Mouse (Mus musculus) neutrophil, adult 5-6 weeks (primary cell): ENCODE results near the gene H2-M10.1. TPM values are rescaled to one million over a fixed set of nuclear protein-coding genes. Genes with fewer than 3 reads are reported as not detected.
"Not testable (repeated sequence)": the region's sequence is repeated elsewhere in the genome, so short reads cannot be mapped to it uniquely, and the experiment has no call there.

Source experiments
- ATAC-seq: fragments of 151-379, 151-347 bp; 2 replicates; pipeline ENCODE4 v1.8.0; 2017; ENCODE audit warnings: mild to moderate bottlenecking, moderate TSS enrichment; ENCODE audit not compliant: insufficient number of reproducible peaks, poor library complexity, low FRiP score, severe bottlenecking; ENCODE audit errors: extremely low read depth
- total RNA-seq: library from RNA; stranded (forward); fragments of 200-1000 nt; gene quantifications from 2 replicates; pipeline ENCODE4 v1.2.3, GENCODE M21; 2017

H2-M10.1 gene
- total RNA-seq, result not detected in 2 replicates

- ATAC-seq, result no peak
Measured at GRCm38 (mm10) chr17:36326055-36326454, at the start of gene H2-M10.1. Gene H2-M10.1, minus strand, starts transcription at chr17:36326155.

GRCm38 (mm10) chr17:36368317-36368716, 42.4 kb upstream of the H2-M10.1 start, which contains the start of gene H2-M10.3:
Gene H2-M10.3, minus strand, starts transcription at chr17:36368417.
- not testable (repeated sequence) for ATAC-seq

- not testable (repeated sequence) for ATAC-seq
Measured at GRCm38 (mm10) chr17:36362404-36362803, 36.4 kb upstream of the H2-M10.1 start.

DNA sequence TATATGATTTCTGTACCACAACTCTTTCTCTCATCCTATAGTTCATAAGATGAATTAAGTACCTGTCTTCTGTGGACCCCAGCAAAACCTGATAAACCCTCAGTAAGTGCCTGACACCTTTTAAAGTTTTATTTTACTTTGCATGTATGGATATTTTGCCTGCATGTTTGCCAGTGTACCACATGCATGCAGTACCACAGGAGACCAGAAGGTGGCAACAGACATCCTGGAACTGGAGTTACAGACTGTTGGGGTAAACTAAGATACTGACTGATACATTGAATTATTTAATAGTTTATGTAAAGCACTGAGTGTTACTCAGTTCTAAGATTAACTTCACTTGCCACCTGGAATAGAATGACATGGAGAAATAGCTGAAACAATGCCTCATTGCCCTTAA, 31.6 kb upstream of the H2-M10.1 start:
- ATAC-seq, result 0 out of 2 replicates have a peak, but pooled peaks have one; percentile 48

DNA sequence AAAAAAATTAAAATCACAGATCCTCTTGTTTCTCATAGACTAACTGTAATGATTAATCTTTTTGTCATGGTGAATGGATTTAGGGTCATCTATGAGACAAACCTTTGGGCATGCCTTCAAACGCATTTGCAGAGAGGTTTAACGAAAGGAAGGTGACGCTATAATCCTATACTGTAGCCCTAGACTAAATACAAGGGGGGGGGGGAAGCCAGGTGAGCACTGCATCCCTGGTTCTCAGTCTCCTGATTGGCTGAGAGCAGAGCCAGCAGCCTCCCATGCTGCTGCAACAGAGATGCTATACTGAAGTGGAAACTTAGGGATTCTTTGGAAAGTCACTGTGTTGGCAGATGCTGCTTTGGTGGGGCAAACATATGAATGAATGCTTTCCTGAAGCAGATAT, 29.8 kb upstream of the H2-M10.1 start:
- ATAC-seq, result no peak

- not testable (repeated sequence) for ATAC-seq
Measured at GRCm38 (mm10) chr17:36355343-36355742, 29.4 kb upstream of the H2-M10.1 start.

DNA sequence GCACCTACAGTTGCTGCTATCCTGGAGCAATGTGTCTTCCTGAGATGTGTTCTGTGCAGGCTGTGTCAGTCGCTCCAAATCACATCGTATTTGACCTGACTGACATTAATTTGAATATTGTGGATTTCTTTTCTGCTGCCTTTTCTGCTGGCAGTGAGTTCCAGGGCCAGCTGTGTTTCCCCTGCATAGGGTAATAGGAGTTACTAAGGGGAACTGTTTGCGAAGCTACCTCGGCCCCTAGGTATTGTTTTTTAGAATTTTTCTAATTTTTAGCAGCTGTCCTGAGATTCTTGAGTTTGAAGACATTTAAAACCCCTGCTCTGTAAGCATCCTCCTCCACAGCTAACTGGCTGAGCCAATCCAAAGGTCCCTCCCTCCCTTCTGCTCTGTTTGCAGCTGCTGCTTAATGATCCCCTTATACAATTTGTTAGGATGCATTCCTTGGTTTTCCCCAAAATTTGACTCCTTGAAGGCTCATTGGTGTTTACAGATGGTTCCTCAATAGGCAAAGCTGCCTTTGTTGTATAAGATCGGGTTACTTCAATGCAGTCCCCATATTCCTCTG, 10.2 kb downstream of the H2-M10.1 start:
- no peak for ATAC-seq

- ATAC-seq, result peak; percentile 53; the same call in 1 of the 2 replicates
Measured at GRCm38 (mm10) chr17:36315041-36315688, 10.8 kb downstream of the H2-M10.1 start.

- ATAC-seq, result no peak
Measured at GRCm38 (mm10) chr17:36314511-36314910, 11.4 kb downstream of the H2-M10.1 start.

DNA sequence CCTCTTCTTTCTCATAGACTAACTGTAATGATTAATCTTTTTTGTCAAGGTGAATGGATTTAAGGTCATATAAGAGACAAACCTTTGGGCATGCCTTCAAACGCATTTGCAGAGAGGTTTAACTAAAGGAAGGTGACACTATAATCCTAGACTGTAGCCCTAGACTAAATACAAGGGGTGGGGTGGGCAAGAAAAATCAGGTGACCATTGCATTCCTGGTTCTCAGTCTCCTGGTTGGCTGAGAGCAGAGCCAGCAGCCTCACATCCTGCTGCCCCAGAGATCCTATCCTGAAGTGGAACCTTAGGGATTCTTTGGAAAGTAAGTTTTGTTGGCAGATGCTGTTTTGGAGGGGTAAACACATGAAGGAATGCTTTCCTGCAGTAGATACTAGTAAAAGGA, 16.7 kb downstream of the H2-M10.1 start:
- no peak for ATAC-seq

GRCm38 (mm10) chr17:36308855-36309254, 17.1 kb downstream of the H2-M10.1 start:
- peak; percentile 58; the same call in 1 of the 2 replicates for ATAC-seq

- no peak for ATAC-seq
Measured at GRCm38 (mm10) chr17:36286390-36286789, 39.6 kb downstream of the H2-M10.1 start, which contains the start of gene H2-M10.2. Gene H2-M10.2, minus strand, starts transcription at chr17:36286490.

DNA sequence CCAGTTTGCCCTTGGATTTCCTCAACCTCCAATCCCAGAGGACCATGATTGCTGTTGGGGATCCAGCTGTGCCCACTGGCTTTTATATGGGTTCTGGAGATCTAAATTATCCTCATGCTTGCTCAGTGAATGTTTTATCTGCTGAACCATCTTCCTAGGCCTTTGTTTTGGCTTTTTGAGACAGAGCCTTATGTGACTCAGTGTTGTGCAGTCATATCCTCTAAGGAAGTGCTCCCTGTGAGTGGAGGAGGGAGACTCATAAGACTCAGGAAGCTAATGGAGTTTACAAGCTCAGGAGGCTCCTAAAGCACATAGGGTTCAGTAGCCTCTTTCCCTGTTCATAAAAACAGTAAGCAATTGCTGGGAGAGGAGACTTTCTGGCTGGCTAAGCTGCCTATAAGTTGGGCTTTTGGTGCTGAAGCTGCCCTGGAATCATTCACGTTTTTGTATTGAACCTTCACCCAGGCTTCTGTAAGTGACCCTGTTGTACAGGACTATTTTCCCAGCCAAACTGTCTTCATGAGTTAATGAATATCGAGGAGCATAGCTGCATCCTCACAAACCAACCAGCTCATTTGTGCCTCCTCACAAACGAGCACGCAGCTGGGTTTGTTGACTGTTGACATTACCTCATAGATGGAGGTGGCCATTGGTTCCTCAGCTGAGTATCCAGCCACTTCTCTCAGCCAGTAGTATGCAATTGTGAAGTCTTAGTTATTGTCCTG, 44.3 kb downstream of the H2-M10.1 start:
- ATAC-seq, result no peak

GRCm38 (mm10) chr17:36274776-36275175, 51.2 kb downstream of the H2-M10.1 start:
- no peak for ATAC-seq

GRCm38 (mm10) chr17:36273796-36274195, 52.2 kb downstream of the H2-M10.1 start:
- no peak for ATAC-seq

Other genes with a start within 250 kb of the H2-M10.1 start
- gene Gm19684, start 204.5 kb downstream of the H2-M10.1 start, total RNA-seq, result 1.2 and 1.4 TPM in 2 replicates
- not detected in 2 replicates for gene Gm7030, start 196.7 kb downstream of the H2-M10.1 start, total RNA-seq
- not detected in 2 replicates for gene Gm8909, start 157.6 kb downstream of the H2-M10.1 start, total RNA-seq
- not detected in 2 replicates for gene H2-T3, start 135.9 kb downstream of the H2-M10.1 start, total RNA-seq
- gene Rpp21, start 68.1 kb downstream of the H2-M10.1 start, total RNA-seq, result 26.3 and 30.1 TPM in 2 replicates
- gene Trim39, start 53.9 kb downstream of the H2-M10.1 start, total RNA-seq, result 75.5 and 76.1 TPM in 2 replicates
- not detected in 2 replicates for gene H2-M10.2, start 39.7 kb downstream of the H2-M10.1 start, total RNA-seq
- gene H2-M10.3, start 42.3 kb upstream of the H2-M10.1 start, total RNA-seq, result not detected in 2 replicates
- not detected in 2 replicates for gene H2-M10.4, start 136.2 kb upstream of the H2-M10.1 start, total RNA-seq
- not detected in 2 replicates for gene H2-M11, start 220.9 kb upstream of the H2-M10.1 start, total RNA-seq